Mouse (Mus musculus) small intestine, adult 2 months (tissue): ENCODE data around the gene Ccdc126.

Experiments
- CTCF ChIP-seq: fragments of 200-500 bp; IDR thresholded peaks from 2 replicates; pipeline ENCODE4 v1.5.1; 2012; ENCODE audit warnings: low read depth, mild to moderate bottlenecking, control low read depth, inconsistent platforms, low read length, moderate library complexity, mixed read lengths; ENCODE audit not compliant: insufficient replicate concordance, insufficient read length; ENCODE audit errors: extremely low read depth
- POLR2A ChIP-seq: fragments of 200-500 bp; IDR thresholded peaks from 2 replicates; pipeline ENCODE4 v1.6.1; 2012; ENCODE audit warnings: low read depth, mild to moderate bottlenecking, control low read depth, inconsistent platforms, low read length, moderate library complexity

GRCm38 (mm10) chr6:49273934-49274333 is 45.1 kb upstream of the Ccdc126 start:
- TF ChIP-seq CTCF (no peak), POLR2A (no peak)
